Comparison of ENCODE assay signal across 9 mouse cellular contexts in genomic region chr14:37276728-37277695, GRCm38 (mm10).
DNase-seq lines count a peak whose midpoint lies in the region; ATAC-seq and TF ChIP-seq lines count a peak whose summit lies in the region.
"Had no signal": no experiment of that assay in that cellular context is flagged by ENCODE, and none has a peak within 500 bp of the region (broad histone marks: within the 10 kb centered on the region; RNA-seq: fewer than 3 reads in every experiment).

No protein-coding gene starts in this region.

- H3K9ac ChIP-seq in forebrain, postnatal 0 days: no peak overlapping the region
- no peak overlapping the region for H3K9ac ChIP-seq in forebrain, embryonic 16.5 days (replicated peaks; ENCODE audit: low read depth, low read length)
- H3K9ac ChIP-seq in lung, embryonic 14.5 days: no peak overlapping the region

- 61% methylated on average over 7 of the region's 7 CpGs for WGBS in forebrain, postnatal 0 days
- WGBS in forebrain, embryonic 16.5 days: 71% methylated on average over 7 of the region's 7 CpGs
- WGBS in thymus, adult 2 months: 32% methylated on average over 7 of the region's 7 CpGs
- 61% methylated on average over 7 of the region's 7 CpGs for WGBS in lung, embryonic 14.5 days

- H3K9me3 ChIP-seq in forebrain, postnatal 0 days (ENCODE audit: low read length): no peaks in the 10 kb centered on the region
- H3K9me3 ChIP-seq in forebrain, embryonic 16.5 days (ENCODE audit: control insufficient read depth, low read length): no peaks in the 10 kb centered on the region
- H3K9me3 ChIP-seq in lung, embryonic 14.5 days (ENCODE audit: low read depth, low read length): no peaks in the 10 kb centered on the region

- TF ChIP-seq CTCF in forebrain, postnatal 0 days (IDR thresholded peaks at IDR 0.05; ENCODE audit: low read depth): peak; percentile 66
- no peak for TF ChIP-seq CTCF in thymus, adult 2 months (IDR thresholded peaks at IDR 0.05; ENCODE audit: borderline replicate concordance, control insufficient read depth, extremely low read depth, insufficient read depth, low read length, poor library complexity)
- TF ChIP-seq CTCF in lung, embryonic 14.5 days (IDR thresholded peaks at IDR 0.05; ENCODE audit: low read depth): peak; percentile 61

- no peaks in the 10 kb centered on the region for H3K36me3 ChIP-seq in forebrain, postnatal 0 days (ENCODE audit: insufficient read depth)
- no peaks in the 10 kb centered on the region for H3K36me3 ChIP-seq in forebrain, embryonic 16.5 days (ENCODE audit: control insufficient read depth, insufficient read depth)
- H3K36me3 ChIP-seq in thymus, adult 2 months (ENCODE audit: control insufficient read depth, insufficient read depth, low read length): no peaks in the 10 kb centered on the region
- no peaks in the 10 kb centered on the region for H3K36me3 ChIP-seq in lung, embryonic 14.5 days (ENCODE audit: insufficient read depth)

- H3K4me1 ChIP-seq in forebrain, postnatal 0 days (ENCODE audit: insufficient read depth): no peaks in the 10 kb centered on the region
- H3K4me1 ChIP-seq in forebrain, embryonic 16.5 days (replicated peaks; ENCODE audit: control insufficient read depth, insufficient read depth, low read length): no peaks in the 10 kb centered on the region
- no peaks in the 10 kb centered on the region for H3K4me1 ChIP-seq in thymus, adult 2 months (replicated peaks; ENCODE audit: control insufficient read depth, insufficient read depth, low read length)
- H3K4me1 ChIP-seq in lung, embryonic 14.5 days (ENCODE audit: insufficient read depth): no peaks in the 10 kb centered on the region

- no peak overlapping the region for H3K27ac ChIP-seq in forebrain, postnatal 0 days (ENCODE audit: low read depth, low read length)
- no peak overlapping the region for H3K27ac ChIP-seq in forebrain, embryonic 16.5 days (ENCODE audit: low read length)
- H3K27ac ChIP-seq in thymus, adult 2 months (ENCODE audit: control insufficient read depth, insufficient read depth, low read length): no peak overlapping the region
- H3K27ac ChIP-seq in lung, embryonic 14.5 days (ENCODE audit: low read depth): no peak overlapping the region
- H3K27ac ChIP-seq: macrophage had no signal

- H3K4me2 ChIP-seq in forebrain, postnatal 0 days (ENCODE audit: low read depth): no peak overlapping the region
- H3K4me2 ChIP-seq in forebrain, embryonic 16.5 days (ENCODE audit: low read length): no peak overlapping the region
- H3K4me2 ChIP-seq in lung, embryonic 14.5 days: no peak overlapping the region

- H3K27me3 ChIP-seq in forebrain, postnatal 0 days (ENCODE audit: insufficient read depth, low read length): no peaks in the 10 kb centered on the region
- no peaks in the 10 kb centered on the region for H3K27me3 ChIP-seq in forebrain, embryonic 16.5 days (replicated peaks; ENCODE audit: control insufficient read depth, insufficient read depth, low read length)
- no peaks in the 10 kb centered on the region for H3K27me3 ChIP-seq in thymus, adult 2 months (ENCODE audit: control insufficient read depth, insufficient read depth, low read length)
- no peaks in the 10 kb centered on the region for H3K27me3 ChIP-seq in lung, embryonic 14.5 days (ENCODE audit: insufficient read depth, low read length)

- ATAC-seq in forebrain, postnatal 0 days: no peak
- no peak for ATAC-seq in forebrain, embryonic 16.5 days
- peak; percentile 39; the same call in 1 of the 2 replicates for ATAC-seq in erythroblast, adult 5-6 weeks (replicated peaks; ENCODE audit: low FRiP score, poor library complexity, severe bottlenecking)
- ATAC-seq in lung, embryonic 14.5 days (ENCODE audit: insufficient read depth): no peak

- TF ChIP-seq POLR2A in thymus, adult 2 months (IDR thresholded peaks at IDR 0.05; ENCODE audit: control insufficient read depth, extremely low read depth, insufficient read depth, low read length, poor library complexity): no peak

- no peak overlapping the region for H3K4me3 ChIP-seq in forebrain, postnatal 0 days (ENCODE audit: low read depth, low read length)
- H3K4me3 ChIP-seq in forebrain, embryonic 16.5 days (replicated peaks; ENCODE audit: low read length): no peak overlapping the region
- H3K4me3 ChIP-seq in thymus, adult 2 months (ENCODE audit: control insufficient read depth, insufficient read depth, low read length): no peak overlapping the region
- H3K4me3 ChIP-seq in lung, embryonic 14.5 days (ENCODE audit: low read depth, low read length): no peak overlapping the region

- peak; percentile 74 for DNase-seq in forebrain, postnatal 0 days
- peak; percentile 2 for DNase-seq in thymus, adult 2 months
- DNase-seq in thymus, postnatal 36 days: no peak
- DNase-seq in lung, embryonic 14.5 days: peak; percentile 79
- DNase-seq in c-Kit-positive CD71-positive TER-119-positive erythroid progenitor cells, embryonic 14.5 days (ENCODE audit: low spot score): no peak
- no peak for DNase-seq in urinary bladder, postnatal 36 days (ENCODE audit: low spot score in 2 of 2)

Comparison
In these comparisons a context has a peak if more than half of its experiments do, and no peak if none do; other contexts are left out.
1. DNase-seq: peak in forebrain, postnatal 0 days (single experiment), thymus, adult 2 months (single experiment) and lung, embryonic 14.5 days (single experiment); none in thymus, postnatal 36 days (0 of 2), c-Kit-positive CD71-positive TER-119-positive erythroid progenitor cells, embryonic 14.5 days (single experiment) and urinary bladder, postnatal 36 days (0 of 2).